Mouse (Mus musculus): ENCODE data around the gene Rpl37.

Gene Rpl37

GRCm38 (mm10) chr15:5116270-5117030 lies at the start of gene Rpl37:
Gene Rpl37 (plus strand): TSS chr15:5116645.
- peak; percentile 99 for DNase-seq

- DNase-seq: peak; percentile 64
Observed at GRCm38 (mm10) chr15:5068801-5069518, 47.5 kb upstream of the Rpl37 start.

- DNase-seq: no peak
Observed at GRCm38 (mm10) chr15:5081235-5081634, 35.2 kb upstream of the Rpl37 start.

GRCm38 (mm10) chr15:5086162-5086561 lies 30.3 kb upstream of the Rpl37 start:
- no peak for DNase-seq

DNA sequence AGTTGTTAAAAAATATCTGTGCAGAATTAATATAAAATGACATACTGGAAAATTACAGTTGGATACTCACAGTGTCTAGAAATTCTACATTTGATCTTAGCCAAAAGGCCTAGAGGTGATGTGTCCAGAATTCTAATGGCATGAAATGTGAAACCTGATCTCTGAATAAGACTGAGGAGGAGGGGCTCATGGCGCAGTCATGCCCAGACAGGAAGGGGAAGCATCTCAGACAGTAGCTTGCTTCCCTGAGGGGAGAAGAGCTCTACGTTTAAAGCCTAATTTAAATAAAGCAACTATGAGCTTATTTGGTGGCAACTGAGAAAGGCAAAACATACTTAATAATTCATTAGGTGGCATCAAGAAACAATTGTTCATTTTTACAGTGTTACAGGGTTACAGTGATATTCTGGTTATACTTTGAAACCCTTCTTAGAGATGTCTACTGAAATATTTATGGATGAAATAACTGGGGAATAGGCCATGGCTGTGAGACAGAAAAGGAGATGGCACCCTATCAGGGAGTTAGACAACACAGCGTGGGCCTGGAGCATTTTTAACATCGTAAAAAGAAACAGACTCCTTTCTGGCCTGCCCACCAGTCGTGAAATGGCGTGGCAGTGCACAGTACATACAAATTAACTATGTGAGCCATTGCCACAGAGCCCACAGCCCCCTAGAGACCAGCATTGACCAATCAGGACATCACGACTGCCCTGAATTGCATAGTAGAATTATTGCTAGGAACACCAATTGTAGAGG lies 27.4 kb upstream of the Rpl37 start:
- DNase-seq: no peak

DNA sequence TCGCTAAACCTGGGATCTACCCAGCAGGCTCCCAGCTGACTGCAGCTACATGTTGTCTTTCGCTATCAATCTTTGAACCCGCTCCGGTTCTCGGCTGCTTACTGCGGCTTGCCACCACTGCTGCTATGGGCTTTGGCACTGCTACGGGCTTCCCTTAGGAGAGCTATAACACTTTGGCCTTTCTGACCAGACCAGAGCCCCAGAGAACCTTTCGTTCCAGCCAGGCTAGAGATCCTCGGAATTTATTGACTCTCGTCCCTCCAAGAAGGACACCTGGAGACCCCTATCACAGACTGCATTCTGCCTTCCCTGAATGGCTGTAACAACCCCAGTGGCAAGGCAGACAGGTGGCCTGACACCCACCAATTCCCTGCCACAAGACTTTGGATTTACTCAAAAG lies 26.3 kb upstream of the Rpl37 start:
- no peak for DNase-seq

- no peak for DNase-seq
Observed at GRCm38 (mm10) chr15:5095534-5096301, 20.7 kb upstream of the Rpl37 start.

GRCm38 (mm10) chr15:5097376-5097775 lies 19.1 kb upstream of the Rpl37 start:
- no peak for DNase-seq

DNA sequence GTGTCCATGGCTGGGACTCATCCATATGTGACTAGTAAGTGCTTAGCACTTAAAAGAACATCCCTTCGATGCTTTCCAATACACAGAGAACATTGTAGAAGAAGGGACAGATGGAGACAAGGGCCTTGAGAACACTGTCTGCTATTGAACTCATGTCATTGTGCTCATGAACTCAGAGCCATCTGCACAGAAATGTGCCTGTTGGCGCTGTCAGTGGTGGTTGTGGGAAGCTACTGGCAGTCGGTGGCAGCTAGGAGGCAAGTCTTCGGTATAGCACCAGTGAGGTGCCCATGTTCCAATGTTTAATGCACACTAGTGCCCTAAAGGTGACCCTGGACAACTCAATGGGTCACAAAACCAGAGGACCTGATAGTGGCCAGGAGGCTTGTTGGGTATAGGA lies 14.1 kb upstream of the Rpl37 start:
- no peak for DNase-seq

DNA sequence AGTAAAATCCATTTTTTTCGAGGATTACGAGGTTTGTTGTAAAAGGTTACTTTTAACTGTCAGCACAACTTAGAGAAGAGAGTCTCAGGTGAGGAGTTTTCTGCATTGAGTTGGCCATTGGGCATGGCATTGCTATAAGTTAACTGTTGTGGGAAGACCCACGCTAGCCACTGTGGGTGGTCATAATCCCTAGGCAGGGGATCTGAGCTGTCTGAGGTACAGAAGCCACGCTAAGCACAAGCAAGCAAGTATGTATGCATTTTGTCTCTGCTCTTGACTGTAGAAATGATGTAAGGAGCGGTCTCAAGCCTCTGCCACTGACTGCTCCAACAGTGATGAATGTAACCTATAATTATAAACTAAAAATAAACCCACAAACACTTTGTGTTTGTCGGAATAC lies 10.6 kb upstream of the Rpl37 start:
- no peak for DNase-seq

DNA sequence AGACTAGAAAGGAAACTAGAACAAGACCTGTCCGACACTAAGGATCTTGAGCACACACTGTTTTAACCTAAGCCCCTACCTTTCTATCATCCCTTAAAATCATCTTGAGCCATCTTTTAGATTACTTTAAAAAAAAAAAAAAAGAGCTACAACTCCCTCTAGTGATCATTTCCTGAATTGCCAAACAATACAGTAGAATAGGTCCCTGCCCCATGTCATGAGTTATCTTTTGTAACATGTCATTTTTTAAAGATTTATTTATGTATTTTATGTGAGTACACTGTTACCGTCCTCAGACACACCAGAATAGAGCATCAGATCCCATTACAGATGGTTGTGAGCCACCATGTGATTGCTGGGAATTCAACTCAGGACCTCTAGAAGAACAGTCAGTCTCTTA lies 10.2 kb upstream of the Rpl37 start:
- no peak for DNase-seq

GRCm38 (mm10) chr15:5107686-5108654 lies 8.5 kb upstream of the Rpl37 start, which contains the start of gene Card6:
Gene Card6 (minus strand): TSS chr15:5108539.
- peak; percentile 37 for DNase-seq

DNA sequence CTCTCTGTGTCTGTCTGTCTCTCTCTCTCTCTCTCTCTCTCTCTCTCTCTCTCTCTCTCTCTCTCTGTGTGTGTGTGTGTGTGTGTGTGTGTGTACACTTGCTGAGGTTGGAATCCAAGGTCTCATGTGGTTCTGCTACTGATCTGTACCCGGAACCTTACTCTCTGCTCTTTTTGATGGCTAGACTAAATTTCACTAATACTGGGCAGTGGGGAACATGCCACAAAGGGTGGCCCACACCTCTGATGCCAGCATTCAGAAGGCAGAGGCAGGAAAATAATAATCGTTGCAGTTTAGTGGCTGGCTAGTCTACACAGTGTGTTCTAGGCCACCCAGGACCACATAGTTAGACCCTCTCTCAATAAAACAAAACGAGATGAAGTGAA lies 7.8 kb upstream of the Rpl37 start:
- no peak for DNase-seq

- no peak for DNase-seq
Observed at GRCm38 (mm10) chr15:5112651-5113050, 3.8 kb upstream of the Rpl37 start.

DNA sequence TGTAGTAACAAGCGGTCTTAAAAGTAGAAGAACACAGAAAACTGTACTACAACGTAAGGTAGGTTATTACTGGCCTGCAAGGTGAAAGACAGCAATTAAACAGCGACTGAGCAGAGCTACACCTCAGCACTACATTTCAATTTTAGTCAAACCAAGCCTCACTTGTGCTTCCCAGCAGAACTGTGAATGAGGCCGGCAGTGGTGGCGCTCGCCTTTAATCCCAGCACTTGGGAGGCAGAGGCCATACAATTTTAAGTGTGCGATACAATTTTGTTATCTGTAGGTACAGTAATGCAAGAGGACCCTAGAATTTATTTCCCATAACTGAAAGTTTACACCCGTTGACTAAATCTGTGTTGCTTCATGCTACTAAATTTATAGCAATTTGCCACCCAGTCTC lies 1.3 kb upstream of the Rpl37 start:
- DNase-seq: no peak

DNA sequence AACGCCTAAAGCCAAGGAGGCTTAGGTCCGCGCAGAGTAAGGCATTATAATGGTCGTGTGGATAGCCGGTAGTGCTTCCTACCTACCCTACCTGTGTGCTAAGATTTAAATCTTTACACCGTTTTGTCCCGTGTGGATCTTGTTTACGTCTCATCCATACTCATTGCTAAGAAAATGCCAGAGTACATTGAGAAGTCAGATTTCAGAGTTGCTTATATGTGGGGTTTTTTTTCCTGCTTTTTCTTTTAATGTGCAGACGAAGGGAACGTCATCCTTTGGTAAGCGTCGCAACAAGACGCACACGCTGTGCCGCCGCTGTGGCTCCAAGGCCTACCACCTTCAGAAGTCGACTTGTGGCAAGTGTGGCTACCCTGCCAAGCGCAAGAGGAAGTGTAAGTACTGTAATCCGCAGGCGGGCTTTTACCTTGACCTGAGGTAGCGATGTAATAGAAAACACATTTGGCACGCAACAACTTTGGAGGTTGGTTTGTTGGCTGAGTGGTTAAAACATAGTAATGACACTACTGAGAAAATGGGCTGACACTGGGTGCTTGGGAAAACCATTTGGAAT lies 671 bp downstream of the Rpl37 start:
- DNase-seq: no peak

GRCm38 (mm10) chr15:5118626-5119025 lies 2.2 kb downstream of the Rpl37 start:
- no peak for DNase-seq

DNA sequence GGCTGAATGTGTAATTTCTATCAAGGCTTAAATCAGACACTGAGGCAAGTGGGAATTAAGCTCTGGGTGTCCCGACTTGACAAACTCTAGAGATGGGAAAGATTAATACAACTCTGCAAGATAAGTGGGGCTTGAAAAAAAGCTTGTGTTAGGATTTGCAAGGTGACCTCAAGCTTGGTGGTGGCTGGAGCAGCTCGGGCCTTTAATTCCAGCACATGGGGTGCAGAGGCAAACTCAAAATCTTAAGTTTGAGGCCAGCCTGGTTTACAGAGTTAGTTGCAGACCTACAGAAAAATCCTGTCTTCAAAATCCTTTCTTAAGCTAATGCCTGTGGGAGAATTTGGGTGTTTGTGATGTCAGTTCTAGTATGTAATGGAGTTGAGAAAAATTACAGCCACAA lies 2.7 kb downstream of the Rpl37 start:
- DNase-seq: no peak

DNA sequence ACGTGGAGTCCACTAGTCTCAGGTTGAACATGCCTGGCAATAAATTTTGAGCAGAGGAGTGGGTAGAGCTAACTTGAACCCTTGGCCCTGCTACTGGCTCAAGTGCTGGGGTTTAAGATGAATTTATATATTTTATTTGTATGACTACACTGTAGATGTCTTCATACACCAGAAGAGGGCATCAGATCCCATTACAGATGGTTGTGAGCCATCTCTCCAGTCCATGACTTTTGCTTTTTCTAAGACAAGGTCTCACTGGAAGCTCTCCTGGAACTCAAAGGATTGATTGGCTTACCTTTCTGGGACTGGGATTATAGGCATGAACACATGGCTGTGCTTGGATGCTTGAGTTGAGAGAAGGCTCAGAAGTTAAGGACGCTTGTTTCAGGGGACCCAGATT lies 3.3 kb downstream of the Rpl37 start:
- DNase-seq: no peak

DNA sequence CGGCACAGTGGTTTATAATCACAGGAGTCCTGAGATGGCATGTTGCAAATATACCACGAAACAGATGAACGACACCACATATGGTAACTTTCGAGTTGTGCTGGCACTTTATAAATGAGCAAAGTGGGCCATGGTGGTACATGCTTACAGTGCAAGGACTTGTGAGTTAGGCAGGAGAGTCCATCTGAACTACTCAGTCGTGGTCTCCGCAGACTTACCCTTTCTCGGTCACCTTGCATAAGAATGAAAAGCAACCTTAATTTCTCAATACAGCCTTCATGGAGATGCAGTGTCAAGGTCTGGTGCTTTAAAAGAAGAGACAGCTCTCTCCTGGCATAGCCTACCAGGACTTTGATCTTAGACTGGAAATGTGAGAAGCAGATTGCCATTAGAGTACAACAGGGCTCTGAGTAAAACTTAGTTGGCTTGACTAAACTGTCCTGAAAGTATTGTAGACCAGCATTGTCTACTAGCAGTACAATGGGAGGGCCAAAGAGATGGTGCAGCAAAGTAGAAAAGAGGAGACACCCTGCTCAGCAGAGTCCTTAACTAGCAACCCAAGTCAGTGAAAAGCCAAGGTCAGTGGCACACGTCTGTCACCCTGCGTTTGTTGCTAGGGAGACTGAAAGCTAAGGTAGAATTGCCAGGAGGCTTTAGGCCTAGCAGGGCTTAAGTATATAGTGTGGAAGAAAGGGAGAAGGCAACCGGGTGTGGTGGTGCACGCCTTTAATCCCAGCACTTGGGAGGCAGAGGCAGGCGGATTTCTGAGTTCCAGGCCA lies 5.3 kb downstream of the Rpl37 start:
- no peak for DNase-seq
